Mouse (Mus musculus) common myeloid progenitor, adult 5-6 weeks (primary cell): ENCODE results near the gene Olfr517. TPM values are rescaled to one million over a fixed set of nuclear protein-coding genes. Genes with fewer than 3 reads are reported as not detected.

Experiments used
- ATAC-seq: replicated peaks from 2 replicates; pipeline ENCODE4 v1.8.0; 2016; ENCODE audit warnings: low read depth, mild to moderate bottlenecking, moderate TSS enrichment, inconsistent platforms; ENCODE audit not compliant: poor library complexity, severe bottlenecking
- total RNA-seq: library from RNA; stranded (forward); fragments of 200-1000, 187-1606 nt; gene quantifications from 2 replicates; pipeline ENCODE4 v1.2.3, GENCODE M21; 2017

The Olfr517 gene
- not detected in 2 replicates for total RNA-seq

GRCm38 (mm10) chr7:108872279-108872678 lies at the start of gene Olfr517:
TSS of gene Olfr517 (minus strand) at chr7:108872379.
- ATAC-seq, result no peak

GRCm38 (mm10) chr7:108903969-108904368 lies 31.8 kb upstream of the Olfr517 start:
- ATAC-seq, result no peak

GRCm38 (mm10) chr7:108894320-108894719 lies 22.1 kb upstream of the Olfr517 start, which contains the start of gene Olfr519:
TSS of gene Olfr519 (minus strand) at chr7:108894420.
- no peak for ATAC-seq

GRCm38 (mm10) chr7:108884906-108885305 lies 12.7 kb upstream of the Olfr517 start, which contains the start of gene Olfr518:
TSS of gene Olfr518 (minus strand) at chr7:108885006.
- ATAC-seq, result no peak

GRCm38 (mm10) chr7:108850429-108850828 lies 21.8 kb downstream of the Olfr517 start, which contains the start of gene Olfr516:
TSS of gene Olfr516 (minus strand) at chr7:108850529.
- ATAC-seq, result no peak

GRCm38 (mm10) chr7:108825897-108826296 lies 46.3 kb downstream of the Olfr517 start, which contains the start of gene Olfr514:
TSS of gene Olfr514 (minus strand) at chr7:108825997.
- no peak for ATAC-seq

Other genes starting within 250 kb of the Olfr517 start
- not detected in 2 replicates for gene Olfr508, start 242.4 kb downstream of the Olfr517 start, total RNA-seq
- gene Olfr509, start 220.5 kb downstream of the Olfr517 start, total RNA-seq, result not detected in 2 replicates
- gene Olfr510, start 206.0 kb downstream of the Olfr517 start, total RNA-seq, result not detected in 2 replicates
- gene Olfr512, start 159.1 kb downstream of the Olfr517 start, total RNA-seq, result not detected in 2 replicates
- gene Olfr513, start 121.4 kb downstream of the Olfr517 start, total RNA-seq, result not detected in 2 replicates
- gene Olfr514, start 46.4 kb downstream of the Olfr517 start, total RNA-seq, result not detected in 2 replicates
- not detected in 2 replicates for gene Olfr516, start 21.9 kb downstream of the Olfr517 start, total RNA-seq
- gene Olfr518, start 12.6 kb upstream of the Olfr517 start, total RNA-seq, result not detected in 2 replicates
- not detected in 2 replicates for gene Olfr519, start 22.0 kb upstream of the Olfr517 start, total RNA-seq
- 2.2 and 2.6 TPM in 2 replicates for gene Nlrp10, start 57.8 kb upstream of the Olfr517 start, total RNA-seq
- 74.2 and 99.5 TPM in 2 replicates for gene Eif3f, start 62.0 kb upstream of the Olfr517 start, total RNA-seq
- not detected in 2 replicates for gene Tub, start 78.0 kb upstream of the Olfr517 start, total RNA-seq
- gene Ric3, start 211.0 kb upstream of the Olfr517 start, total RNA-seq, result 1.6 and 3.1 TPM in 2 replicates